In genomic region chr13:55484520-55485088, GRCm38 (mm10) we compare ENCODE assay signal across 10 mouse cellular contexts. TPM values are rescaled to one million over a fixed set of nuclear protein-coding genes. Genes with fewer than 3 reads are reported as not detected.
DNase-seq lines count a peak whose midpoint lies in the region; ATAC-seq and TF ChIP-seq lines count a peak whose summit lies in the region.
"Had no signal": no experiment of that assay in that cellular context is flagged by ENCODE, and none has a peak within 500 bp of the region (broad histone marks: within the 10 kb centered on the region; RNA-seq: fewer than 3 reads in every experiment).

No protein-coding gene starts in this region.

- no peaks in the 10 kb centered on the region for H3K27me3 ChIP-seq in forebrain, embryonic 13.5 days
- H3K27me3 ChIP-seq in limb, embryonic 14.5 days (ENCODE audit: control insufficient read depth, insufficient read depth, low read length): no peaks in the 10 kb centered on the region

- ATAC-seq in forebrain, embryonic 13.5 days: no peak
- no peak for ATAC-seq in limb, embryonic 14.5 days (ENCODE audit: low FRiP score, low read depth)
- no peak for ATAC-seq in CD4-positive, CD25-positive, alpha-beta regulatory T cell, adult 4 months

- peak; percentile 23 for DNase-seq in layer of hippocampus, adult 9-11 months
- no peak for DNase-seq in layer of hippocampus, postnatal 10 days (ENCODE audit: low spot score in 2 of 2)
- no peak for DNase-seq in limb, embryonic 14.5 days (ENCODE audit: low spot score)
- DNase-seq in thymus, postnatal 0 days (ENCODE audit: low spot score): peak; percentile 61
- no peak for DNase-seq in cerebellum, adult 9-10 months
- DNase-seq in left cerebral cortex, postnatal 10 days (ENCODE audit: extremely low spot score in 1 of 2, low spot score in 2 of 2): no peak
- DNase-seq: heart, adult 2 months; lung, adult 18-20 months had no signal

- H3K4me3 ChIP-seq in forebrain, embryonic 13.5 days: peak overlapping the region; percentile 99
- no peak overlapping the region for H3K4me3 ChIP-seq in limb, embryonic 14.5 days (replicated peaks; ENCODE audit: low read length)
- H3K4me3 ChIP-seq: heart, adult 2 months had no signal

- no peak for TF ChIP-seq POLR2A in limb, embryonic 14.5 days (IDR thresholded peaks at IDR 0.05; ENCODE audit: borderline replicate concordance, extremely low read depth, insufficient read depth, insufficient read length)

- no peaks in the 10 kb centered on the region for H3K9me3 ChIP-seq in forebrain, embryonic 13.5 days (replicated peaks)
- H3K9me3 ChIP-seq in limb, embryonic 14.5 days (ENCODE audit: control insufficient read depth, low read length): no peaks in the 10 kb centered on the region

- H3K36me3 ChIP-seq in forebrain, embryonic 13.5 days (ENCODE audit: poor library complexity, severe bottlenecking): peaks cover 42% of the 10 kb centered on the region
- peaks cover 44% of the 10 kb centered on the region for H3K36me3 ChIP-seq in limb, embryonic 14.5 days (ENCODE audit: control insufficient read depth, insufficient read depth, low read length)

- H3K27ac ChIP-seq in forebrain, embryonic 13.5 days: peak overlapping the region; percentile 99
- H3K27ac ChIP-seq in limb, embryonic 14.5 days (replicated peaks; ENCODE audit: low read depth, low read length): no peak overlapping the region; the same call in 1 of the 2 replicates
- H3K27ac ChIP-seq: heart, adult 2 months had no signal

- peak overlapping the region; percentile 98 for H3K4me2 ChIP-seq in forebrain, embryonic 13.5 days
- H3K4me2 ChIP-seq in limb, embryonic 14.5 days (replicated peaks; ENCODE audit: low read depth, low read length, severe bottlenecking): 0 out of 2 replicates have a peak overlapping the region, but pooled peaks have one; percentile 79

- H3K9ac ChIP-seq in forebrain, embryonic 13.5 days: peak overlapping the region; percentile 100
- H3K9ac ChIP-seq in limb, embryonic 14.5 days (ENCODE audit: low read depth, low read length, severe bottlenecking): 0 out of 2 replicates have a peak overlapping the region, but pooled peaks have one; percentile 21

- intact Hi-C loops in left cerebral cortex, postnatal 10 days (cut with DNase I): no loop called here

- 7% methylated on average over 7 of the region's 7 CpGs for WGBS in forebrain, embryonic 13.5 days
- WGBS in limb, embryonic 14.5 days: 28% methylated on average over 7 of the region's 7 CpGs

- H3K4me1 ChIP-seq in forebrain, embryonic 13.5 days: peaks cover 56% of the 10 kb centered on the region
- peaks cover 32% of the 10 kb centered on the region for H3K4me1 ChIP-seq in limb, embryonic 14.5 days (ENCODE audit: control insufficient read depth, insufficient read depth, low read length)

RNA-seq across cellular contexts. Expression of gene Dbn1, which starts 3.3 kb away (rescaled TPM):
- 100 to 1,000 TPM; 392 to 399 TPM for total RNA-seq in layer of hippocampus, postnatal 10 days (2021)
- polyA plus RNA-seq in forebrain, embryonic 13.5 days (2015; fragmentation: Nextera tagmentation; extraction: Ambion mirVana): 639 and 641 TPM in 2 replicates
- 266 and 303 TPM in 2 replicates for polyA plus RNA-seq in limb, embryonic 14.5 days (2012; rRNA removed)
- polyA plus RNA-seq in limb, embryonic 14.5 days (2014; fragmentation: Nextera tagmentation; extraction: Ambion mirVana): 153 and 178 TPM in 2 replicates
- polyA plus RNA-seq in thymus, postnatal 0 days (2015; fragmentation: Nextera tagmentation; extraction: Ambion mirVana): 8.4 and 9.3 TPM in 2 replicates
- polyA plus RNA-seq in CD4-positive, CD25-positive, alpha-beta regulatory T cell, adult 4 months (2017; shearing (Covaris generic)): not detected
- 100 to 1,000 TPM; 350 to 366 TPM for total RNA-seq in left cerebral cortex, postnatal 10 days (2021)

RNA-seq across cellular contexts. Expression of gene Prr7, which starts 20.5 kb away (rescaled TPM):
- 100 to 1,000 TPM in 1 of 2 experiments, 10 to 100 TPM in 1; 98.1 to 112 TPM for total RNA-seq in layer of hippocampus, postnatal 10 days (2021)
- 1.6 and 2.2 TPM in 2 replicates for polyA plus RNA-seq in forebrain, embryonic 13.5 days (2015; fragmentation: Nextera tagmentation; extraction: Ambion mirVana)
- 18.6 and 28.4 TPM in 2 replicates for polyA plus RNA-seq in limb, embryonic 14.5 days (2012; rRNA removed)
- 1.4 and 2.3 TPM in 2 replicates for polyA plus RNA-seq in limb, embryonic 14.5 days (2014; fragmentation: Nextera tagmentation; extraction: Ambion mirVana)
- polyA plus RNA-seq in thymus, postnatal 0 days (2015; fragmentation: Nextera tagmentation; extraction: Ambion mirVana): 0.27 and 0.46 TPM in 2 replicates
- polyA plus RNA-seq in CD4-positive, CD25-positive, alpha-beta regulatory T cell, adult 4 months (2017; shearing (Covaris generic)): not detected
- 100 to 1,000 TPM in 1 of 2 experiments, 10 to 100 TPM in 1; 91.9 to 103 TPM for total RNA-seq in left cerebral cortex, postnatal 10 days (2021)

RNA-seq across cellular contexts. Expression of gene Pdlim7, which starts 28.9 kb away (rescaled TPM):
- total RNA-seq in layer of hippocampus, postnatal 10 days (2021): 10 to 100 TPM; 66.1 to 68.9 TPM
- 152 and 157 TPM in 2 replicates for polyA plus RNA-seq in forebrain, embryonic 13.5 days (2015; fragmentation: Nextera tagmentation; extraction: Ambion mirVana)
- polyA plus RNA-seq in limb, embryonic 14.5 days (2012; rRNA removed): 137 and 192 TPM in 2 replicates
- polyA plus RNA-seq in limb, embryonic 14.5 days (2014; fragmentation: Nextera tagmentation; extraction: Ambion mirVana): 148 and 162 TPM in 2 replicates
- polyA plus RNA-seq in thymus, postnatal 0 days (2015; fragmentation: Nextera tagmentation; extraction: Ambion mirVana): 37.5 and 39.4 TPM in 2 replicates
- polyA plus RNA-seq in CD4-positive, CD25-positive, alpha-beta regulatory T cell, adult 4 months (2017; shearing (Covaris generic)): 10 to 100 TPM in 1 of 2 experiments, 1 to 10 TPM in 1; 6.3 to 14.6 TPM
- total RNA-seq in left cerebral cortex, postnatal 10 days (2021): 10 to 100 TPM; 60.1 to 61.4 TPM

RNA-seq across cellular contexts. Expression of gene Grk6, which starts 39.7 kb away (rescaled TPM):
- 10 to 100 TPM; 76.4 to 79.2 TPM for total RNA-seq in layer of hippocampus, postnatal 10 days (2021)
- 24.9 and 26.9 TPM in 2 replicates for polyA plus RNA-seq in forebrain, embryonic 13.5 days (2015; fragmentation: Nextera tagmentation; extraction: Ambion mirVana)
- 81.4 and 92.8 TPM in 2 replicates for polyA plus RNA-seq in limb, embryonic 14.5 days (2012; rRNA removed)
- polyA plus RNA-seq in limb, embryonic 14.5 days (2014; fragmentation: Nextera tagmentation; extraction: Ambion mirVana): 51.7 and 57.5 TPM in 2 replicates
- polyA plus RNA-seq in thymus, postnatal 0 days (2015; fragmentation: Nextera tagmentation; extraction: Ambion mirVana): 76.9 and 87.8 TPM in 2 replicates
- 10 to 100 TPM; 26.4 to 36.7 TPM for polyA plus RNA-seq in CD4-positive, CD25-positive, alpha-beta regulatory T cell, adult 4 months (2017; shearing (Covaris generic))
- 10 to 100 TPM; 70.6 to 73.0 TPM for total RNA-seq in left cerebral cortex, postnatal 10 days (2021)

RNA-seq across cellular contexts. Expression of gene Dok3, which starts 44.5 kb away (rescaled TPM):
- 1 to 10 TPM; 5.0 to 6.5 TPM for total RNA-seq in layer of hippocampus, postnatal 10 days (2021)
- polyA plus RNA-seq in forebrain, embryonic 13.5 days (2015; fragmentation: Nextera tagmentation; extraction: Ambion mirVana): 2.1 and 3.7 TPM in 2 replicates
- 9.1 and 9.8 TPM in 2 replicates for polyA plus RNA-seq in limb, embryonic 14.5 days (2012; rRNA removed)
- polyA plus RNA-seq in limb, embryonic 14.5 days (2014; fragmentation: Nextera tagmentation; extraction: Ambion mirVana): 2.4 and 4.4 TPM in 2 replicates
- polyA plus RNA-seq in thymus, postnatal 0 days (2015; fragmentation: Nextera tagmentation; extraction: Ambion mirVana): 2.6 and 2.7 TPM in 2 replicates
- 1 to 10 TPM in 1 of 2 experiments, under 1 TPM in 1; 0.35 to 1.0 TPM for polyA plus RNA-seq in CD4-positive, CD25-positive, alpha-beta regulatory T cell, adult 4 months (2017; shearing (Covaris generic))
- total RNA-seq in left cerebral cortex, postnatal 10 days (2021): 1 to 10 TPM; 4.3 to 4.5 TPM

Comparison
In these comparisons a context has a peak if more than half of its experiments do, and no peak if none do; other contexts are left out.
1. DNase-seq: peak in layer of hippocampus, adult 9-11 months (single experiment) and thymus, postnatal 0 days (single experiment); none in layer of hippocampus, postnatal 10 days (0 of 2), limb, embryonic 14.5 days (single experiment), cerebellum, adult 9-10 months (single experiment) and left cerebral cortex, postnatal 10 days (0 of 2).
2. RNA of gene Dbn1, which starts 3.3 kb away (polyA plus RNA-seq): 639 to 641 TPM in forebrain, embryonic 13.5 days and 153 to 303 TPM in limb, embryonic 14.5 days; 8.4 to 9.3 TPM in thymus, postnatal 0 days and not detected in CD4-positive, CD25-positive, alpha-beta regulatory T cell, adult 4 months; every median in the first group is over 10 times any median in the second.